Mouse (Mus musculus) E14TG2a.4 (cell line): ENCODE data around the gene Specc1l.
"Not testable (repeated sequence)": the region's sequence is repeated elsewhere in the genome, so short reads cannot be mapped to it uniquely, and the experiment has no call there.

Experiments used
- H3K27me3 ChIP-seq: 2 replicates; pipeline ENCODE4 v1.6.1; 2014; ENCODE audit warnings: low read length, control low read depth; ENCODE audit not compliant: insufficient read depth
- H3K36me3 ChIP-seq: 2 replicates; pipeline ENCODE4 v1.6.1; 2014; ENCODE audit warnings: low read length, control low read depth; ENCODE audit not compliant: insufficient read depth
- H3K4me1 ChIP-seq: replicated peaks from 2 replicates; pipeline ENCODE4 v1.6.1; 2014; ENCODE audit warnings: low read depth, low read length, control low read depth
- H3K4me3 ChIP-seq: replicated peaks from 2 replicates; pipeline ENCODE4 v1.5.1; 2014; ENCODE audit warnings: mild to moderate bottlenecking, low read length
- H3K9me3 ChIP-seq: 2 replicates; pipeline ENCODE4 v1.6.1; 2014; ENCODE audit warnings: low read length, control low read depth
- CTCF ChIP-seq: conservative IDR thresholded peaks from 2 replicates; pipeline ENCODE4 v1.5.1; 2014; ENCODE audit warnings: low read length
- NANOG ChIP-seq: IDR thresholded peaks from 2 replicates; pipeline ENCODE4 v1.6.1; 2014; ENCODE audit warnings: borderline replicate concordance, low read length, mixed read lengths
- POU5F1 ChIP-seq: IDR thresholded peaks from 2 replicates; pipeline ENCODE4 v1.6.1; 2014; ENCODE audit warnings: low read length, borderline replicate concordance

The Specc1l gene

DNA sequence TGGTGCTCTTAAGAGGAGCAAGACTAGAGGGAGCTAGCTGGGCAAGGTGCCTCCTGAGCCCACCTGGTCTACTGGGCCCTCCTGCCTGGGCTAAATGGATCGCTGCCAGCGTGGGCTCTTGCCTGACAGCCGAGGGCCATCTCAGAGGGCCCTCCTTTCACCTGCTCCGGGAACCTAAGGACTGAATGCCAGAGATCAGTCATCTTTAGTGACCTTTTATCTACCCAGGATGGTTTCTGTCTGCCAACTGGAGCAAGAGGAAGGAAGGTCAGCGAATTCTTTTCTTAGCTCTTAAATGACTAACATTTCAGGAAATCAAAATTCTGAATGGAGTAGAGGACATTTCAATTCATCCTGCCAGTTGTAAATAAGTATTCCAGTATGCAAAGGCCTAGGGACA is 138.7 kb downstream of the Specc1l start:
- Histone ChIP-seq H3K36me3 (no peaks in the 10 kb centered on the region), H3K4me1 (no peaks in the 10 kb centered on the region), H3K9me3 (peaks cover 9% of the 10 kb centered on the region), H3K27me3 (peaks cover 5% of the 10 kb centered on the region; the same call in 1 of the 2 replicates), H3K4me3 (no peak overlapping the region)
- TF ChIP-seq NANOG (no peak), CTCF (no peak), POU5F1 (no peak)

DNA sequence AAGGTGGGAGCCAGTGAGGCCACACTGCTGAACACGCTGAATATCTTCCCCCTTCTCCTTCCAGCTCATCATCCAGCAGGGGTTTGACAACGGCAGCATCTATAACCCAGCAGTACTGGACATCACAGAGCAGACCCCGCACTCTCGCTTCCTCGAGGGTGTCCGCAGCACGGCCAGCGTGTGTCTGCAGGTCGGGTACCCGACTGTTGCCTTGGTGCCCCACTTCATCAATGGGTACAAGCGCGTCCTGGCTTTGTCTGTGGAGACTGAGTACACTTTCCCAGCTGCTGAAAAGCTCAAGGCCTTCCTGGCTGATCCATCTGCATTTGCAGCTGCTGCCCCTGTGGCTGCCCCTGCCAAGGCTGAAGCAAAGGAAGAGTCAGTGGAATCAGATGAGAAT is 140.7 kb downstream of the Specc1l start:
- no peaks in the 10 kb centered on the region for H3K9me3 ChIP-seq
- H3K36me3 ChIP-seq = no peaks in the 10 kb centered on the region
- H3K27me3 ChIP-seq = peaks cover 9% of the 10 kb centered on the region; the same call in 1 of the 2 replicates
- TF ChIP-seq NANOG (no peak), POU5F1 (no peak), CTCF (no peak)
- H3K4me3 ChIP-seq = no peak overlapping the region
- H3K4me1 ChIP-seq = no peaks in the 10 kb centered on the region

GRCm38 (mm10) chr10:75353838-75354241 is 142.0 kb downstream of the Specc1l start:
- not testable (repeated sequence) for H3K4me3 ChIP-seq

GRCm38 (mm10) chr10:75355341-75355740 is 143.5 kb downstream of the Specc1l start:
- TF ChIP-seq CTCF (no peak), POU5F1 (no peak), NANOG (no peak)
- H3K4me3 ChIP-seq = no peak overlapping the region
- H3K9me3 ChIP-seq = no peaks in the 10 kb centered on the region
- H3K27me3 ChIP-seq = peaks cover 13% of the 10 kb centered on the region; the same call in 1 of the 2 replicates
- no peaks in the 10 kb centered on the region for H3K4me1 ChIP-seq
- H3K36me3 ChIP-seq = no peaks in the 10 kb centered on the region

More at GRCm38 (mm10) chr10:75353838-75354241, 142.0 kb downstream of the Specc1l start:
- H3K4me1 ChIP-seq, H3K36me3 ChIP-seq, H3K9me3 ChIP-seq: not testable (repeated sequence)
- H3K27me3 ChIP-seq = peaks cover 13% of the 10 kb centered on the region; the same call in 1 of the 2 replicates
